Mouse (Mus musculus): Measurements from ENCODE around the gene Ociad1. TPM values are rescaled to one million over a fixed set of nuclear protein-coding genes. Genes with fewer than 3 reads are reported as not detected.
A peak's percentile ranks its signal among the peaks of the same experiment; 100 is the strongest.
"Not testable (repeated sequence)": the region's sequence is repeated elsewhere in the genome, so short reads cannot be mapped to it uniquely, and the experiment has no call there.

Gene Ociad1
- polyA plus RNA-seq, 1 experiment from 2014 or later, result 207 TPM

DNA sequence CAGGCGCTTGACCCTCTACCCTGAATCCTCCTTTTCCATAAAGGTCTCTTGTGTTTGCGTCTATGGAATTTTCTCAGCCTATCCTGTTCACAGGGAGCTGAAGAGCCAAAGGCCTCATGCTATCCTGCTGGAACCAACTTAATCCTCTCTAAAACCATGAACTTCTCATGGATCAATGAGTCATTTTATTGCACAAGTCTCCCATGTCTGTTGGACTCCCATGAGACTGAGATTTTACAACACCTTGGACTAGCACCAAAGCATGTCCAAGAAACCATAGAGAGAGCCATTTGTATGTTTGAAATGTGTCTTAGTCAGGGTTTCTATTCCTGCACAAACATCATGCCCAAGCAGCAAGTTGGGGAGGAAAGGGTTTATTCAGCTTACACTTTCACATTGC, 22.1 kb downstream of the Ociad1 start:
- Histone ChIP-seq H3K4me2 (ENCODE audit: low read length) (no peak overlapping the region), H3K36me3 (ENCODE audit: control insufficient read depth, insufficient read depth, low read length) (peaks cover 70% of the 10 kb centered on the region), H3K27me3 (ENCODE audit: control insufficient read depth, insufficient read depth, low read length) (no peaks in the 10 kb centered on the region), H3K4me1 (ENCODE audit: control insufficient read depth, insufficient read depth, low read length) (no peaks in the 10 kb centered on the region), H3K9ac (replicated peaks; ENCODE audit: low read length) (no peak overlapping the region), H3K4me3 (replicated peaks; ENCODE audit: low read depth, low read length) (no peak overlapping the region), H3K27ac (replicated peaks; ENCODE audit: low read depth, low read length) (no peak overlapping the region), H3K9me3 (ENCODE audit: control insufficient read depth, low read length) (no peaks in the 10 kb centered on the region)
- WGBS, result 96% methylated on average over 2 of the region's 2 CpGs
- ATAC-seq (ENCODE audit: low FRiP score, low TSS enrichment) (no peak), DNase-seq (no peak)

DNA sequence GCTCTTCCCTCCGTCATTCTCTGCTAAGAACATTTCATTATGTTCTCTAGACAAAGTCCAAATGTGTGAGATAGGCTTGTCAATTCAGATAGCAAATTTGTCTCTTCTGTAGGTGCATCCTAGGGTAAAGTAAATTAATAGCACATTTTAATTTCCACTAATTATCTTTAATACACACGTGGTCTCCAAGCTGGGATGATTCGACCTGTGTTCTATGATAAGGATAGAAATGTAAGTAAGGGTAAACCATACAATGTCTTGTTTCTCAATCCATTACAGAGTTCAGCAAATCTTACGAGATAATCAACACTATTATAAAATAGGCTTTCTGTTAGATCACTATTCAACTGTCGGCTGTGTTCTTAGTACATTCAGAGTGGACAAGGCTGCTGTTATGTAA, 26.7 kb downstream of the Ociad1 start:
- H3K27ac ChIP-seq (replicated peaks; ENCODE audit: low read depth, low read length), result no peak overlapping the region
- no peaks in the 10 kb centered on the region for H3K27me3 ChIP-seq (ENCODE audit: control insufficient read depth, insufficient read depth, low read length)
- DNase-seq (no peak), ATAC-seq (ENCODE audit: low FRiP score, low TSS enrichment) (no peak)
- H3K4me1 ChIP-seq (ENCODE audit: control insufficient read depth, insufficient read depth, low read length), result no peaks in the 10 kb centered on the region
- H3K4me2 ChIP-seq (ENCODE audit: low read length), result no peak overlapping the region
- no peak overlapping the region for H3K9ac ChIP-seq (replicated peaks; ENCODE audit: low read length)
- peaks cover 33% of the 10 kb centered on the region for H3K36me3 ChIP-seq (ENCODE audit: control insufficient read depth, insufficient read depth, low read length)
- WGBS, result 92% methylated on average over 5 of the region's 5 CpGs
- no peak overlapping the region for H3K4me3 ChIP-seq (replicated peaks; ENCODE audit: low read depth, low read length)
- no peaks in the 10 kb centered on the region for H3K9me3 ChIP-seq (ENCODE audit: control insufficient read depth, low read length)

DNA sequence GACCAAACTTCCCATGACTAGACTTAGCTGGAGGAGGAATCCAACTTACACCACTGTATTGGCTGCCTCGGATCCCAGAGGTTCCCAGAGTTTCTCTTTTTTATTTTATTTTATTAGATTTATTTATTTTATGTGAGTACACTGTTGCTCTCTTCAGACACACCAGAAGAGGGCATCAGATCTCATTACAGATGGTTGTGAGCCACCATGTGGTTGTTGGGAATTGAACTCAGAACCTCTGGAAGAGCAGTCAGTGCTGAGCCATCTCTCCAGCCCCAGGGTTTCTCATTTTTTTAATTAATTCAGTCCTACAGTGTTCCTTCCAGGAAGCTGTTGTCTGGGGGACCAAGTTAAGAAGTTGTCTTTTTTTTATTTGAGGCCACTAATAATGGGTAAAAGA, 30.1 kb downstream of the Ociad1 start:
- WGBS, result 98% methylated on average over 1 of the region's 1 CpGs
- not testable (repeated sequence) for H3K27me3 ChIP-seq (ENCODE audit: control insufficient read depth, insufficient read depth, low read length); H3K9me3 ChIP-seq (ENCODE audit: control insufficient read depth, low read length); H3K36me3 ChIP-seq (ENCODE audit: control insufficient read depth, insufficient read depth, low read length); ATAC-seq (ENCODE audit: low FRiP score, low TSS enrichment); H3K27ac ChIP-seq (replicated peaks; ENCODE audit: low read depth, low read length); H3K4me1 ChIP-seq (ENCODE audit: control insufficient read depth, insufficient read depth, low read length); DNase-seq; H3K4me2 ChIP-seq (ENCODE audit: low read length); H3K4me3 ChIP-seq (replicated peaks; ENCODE audit: low read depth, low read length); H3K9ac ChIP-seq (replicated peaks; ENCODE audit: low read length)

DNA sequence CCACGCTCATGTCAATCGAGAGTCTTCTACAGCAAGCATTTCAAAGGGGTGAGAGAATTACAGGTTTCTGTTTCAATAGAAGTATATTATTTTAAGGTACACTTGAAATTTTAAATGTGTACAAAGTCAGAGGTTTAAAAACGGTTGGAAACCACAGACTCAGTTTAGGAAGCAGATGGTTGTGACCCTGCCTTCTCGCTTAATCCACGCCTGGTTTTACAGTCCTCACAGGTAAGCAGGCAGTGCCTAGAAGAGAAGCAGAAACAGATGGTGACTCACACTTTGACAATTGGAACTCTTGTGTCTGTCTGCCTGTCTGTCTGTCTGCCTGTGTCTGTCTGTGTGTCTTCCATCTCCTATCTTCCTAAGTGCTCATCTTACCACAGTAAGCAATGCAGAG, 31.0 kb downstream of the Ociad1 start:
- no peak overlapping the region for H3K9ac ChIP-seq (replicated peaks; ENCODE audit: low read length)
- DNase-seq (no peak), ATAC-seq (ENCODE audit: low FRiP score, low TSS enrichment) (no peak)
- peaks cover 8% of the 10 kb centered on the region; the same call in 1 of the 2 replicates for H3K36me3 ChIP-seq (ENCODE audit: control insufficient read depth, insufficient read depth, low read length)
- H3K27ac ChIP-seq (replicated peaks; ENCODE audit: low read depth, low read length), result no peak overlapping the region
- no peak overlapping the region for H3K4me2 ChIP-seq (ENCODE audit: low read length)
- no peak overlapping the region for H3K4me3 ChIP-seq (replicated peaks; ENCODE audit: low read depth, low read length)
- WGBS, result 94% methylated on average over 5 of the region's 5 CpGs
- no peaks in the 10 kb centered on the region for H3K27me3 ChIP-seq (ENCODE audit: control insufficient read depth, insufficient read depth, low read length)
- H3K4me1 ChIP-seq (ENCODE audit: control insufficient read depth, insufficient read depth, low read length), result no peaks in the 10 kb centered on the region
- no peaks in the 10 kb centered on the region for H3K9me3 ChIP-seq (ENCODE audit: control insufficient read depth, low read length)

DNA sequence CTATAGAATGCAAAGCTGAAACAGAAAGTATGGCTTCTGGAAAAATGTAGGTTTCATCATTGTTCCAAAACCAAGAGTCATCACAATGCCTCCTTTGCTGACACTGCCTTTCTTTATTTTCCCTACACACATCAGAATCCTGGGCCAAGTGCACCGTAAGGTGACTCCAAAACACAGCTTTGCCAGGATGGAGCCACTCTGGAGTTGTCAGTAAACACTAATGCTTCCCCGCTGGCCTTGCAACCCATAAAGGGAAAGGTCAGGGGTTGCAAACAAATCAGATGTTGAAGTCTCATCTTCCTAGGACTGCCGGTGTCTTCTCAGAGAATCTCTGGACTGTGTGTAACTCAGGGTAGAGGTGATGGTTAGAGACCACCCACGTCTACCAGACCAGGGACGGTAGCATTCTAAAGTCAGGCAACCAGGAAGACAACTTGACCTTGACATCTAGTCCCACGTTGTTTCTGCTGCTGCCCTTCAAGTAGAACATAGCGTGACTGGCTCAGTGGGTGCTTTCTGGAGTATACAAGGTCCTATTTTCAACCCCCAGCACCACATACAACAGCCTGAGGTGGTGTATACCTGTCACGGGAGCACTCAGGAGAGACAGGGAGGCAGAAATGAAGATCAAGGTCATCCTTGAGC, 32.1 kb downstream of the Ociad1 start:
- no peak for ATAC-seq (ENCODE audit: low FRiP score, low TSS enrichment)
- no peak overlapping the region for H3K27ac ChIP-seq (replicated peaks; ENCODE audit: low read depth, low read length)

DNA sequence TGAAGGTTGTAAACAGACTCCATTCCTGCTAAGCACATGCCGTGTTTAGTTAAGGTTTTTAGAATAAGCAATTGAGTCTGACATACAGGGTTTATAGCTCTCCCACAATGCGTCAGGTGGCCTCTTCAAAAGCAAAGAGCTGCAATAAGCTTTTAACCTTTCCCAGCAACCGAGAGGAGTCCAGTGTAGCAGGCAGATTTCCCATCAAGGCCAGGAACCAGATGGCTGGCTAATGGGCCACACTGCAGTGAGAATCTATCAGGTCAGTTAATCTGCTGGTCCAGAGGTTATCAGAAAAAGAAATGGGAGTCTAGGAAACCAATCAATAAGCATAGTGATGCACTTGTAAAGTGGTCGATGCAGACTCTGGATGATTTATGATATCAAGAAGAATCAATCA, 38.4 kb downstream of the Ociad1 start:
- H3K4me3 ChIP-seq (replicated peaks; ENCODE audit: low read depth, low read length), result no peak overlapping the region
- no peaks in the 10 kb centered on the region for H3K4me1 ChIP-seq (ENCODE audit: control insufficient read depth, insufficient read depth, low read length)
- WGBS, result 60% methylated on average over 4 of the region's 4 CpGs
- H3K9ac ChIP-seq (replicated peaks; ENCODE audit: low read length), result no peak overlapping the region
- no peaks in the 10 kb centered on the region for H3K36me3 ChIP-seq (ENCODE audit: control insufficient read depth, insufficient read depth, low read length)
- DNase-seq (no peak), ATAC-seq (ENCODE audit: low FRiP score, low TSS enrichment) (no peak)
- H3K9me3 ChIP-seq (ENCODE audit: control insufficient read depth, low read length), result no peaks in the 10 kb centered on the region
- H3K27me3 ChIP-seq (ENCODE audit: control insufficient read depth, insufficient read depth, low read length), result no peaks in the 10 kb centered on the region
- H3K27ac ChIP-seq (replicated peaks; ENCODE audit: low read depth, low read length), result no peak overlapping the region
- H3K4me2 ChIP-seq (ENCODE audit: low read length), result no peak overlapping the region

More for the DNA sequence above, 32.1 kb downstream of the Ociad1 start:
- Histone ChIP-seq H3K9me3 (ENCODE audit: control insufficient read depth, low read length) (no peaks in the 10 kb centered on the region), H3K27me3 (ENCODE audit: control insufficient read depth, insufficient read depth, low read length) (no peaks in the 10 kb centered on the region), H3K4me3 (replicated peaks; ENCODE audit: low read depth, low read length) (no peak overlapping the region), H3K4me1 (ENCODE audit: control insufficient read depth, insufficient read depth, low read length) (no peaks in the 10 kb centered on the region), H3K36me3 (ENCODE audit: control insufficient read depth, insufficient read depth, low read length) (peaks cover 8% of the 10 kb centered on the region; the same call in 1 of the 2 replicates), H3K9ac (replicated peaks; ENCODE audit: low read length) (no peak overlapping the region), H3K4me2 (ENCODE audit: low read length) (no peak overlapping the region)
- DNase-seq, result no peak
- WGBS, result 89% methylated on average over 8 of the region's 8 CpGs

DNA sequence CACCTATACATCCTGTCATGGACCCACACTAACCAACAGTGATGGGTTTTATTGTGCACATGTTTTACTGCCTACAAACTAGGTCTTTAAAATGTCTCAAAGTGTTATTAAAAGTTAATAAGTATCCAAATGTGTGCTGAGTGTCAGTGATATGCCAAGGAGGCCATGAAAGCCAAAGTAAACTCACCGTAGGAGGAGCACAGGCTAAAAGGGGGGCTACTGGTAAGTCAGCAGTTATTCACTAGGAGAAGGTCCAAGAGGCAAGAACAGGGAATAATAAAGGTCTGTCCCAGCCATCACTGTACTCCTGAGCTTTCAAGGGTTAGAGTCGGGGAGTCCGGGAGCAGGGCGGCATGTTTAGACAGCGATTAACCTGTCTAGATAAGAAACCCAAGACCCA, 43.9 kb downstream of the Ociad1 start:
- H3K9ac ChIP-seq (replicated peaks; ENCODE audit: low read length), result no peak overlapping the region
- no peak overlapping the region for H3K4me3 ChIP-seq (replicated peaks; ENCODE audit: low read depth, low read length)
- H3K27ac ChIP-seq (replicated peaks; ENCODE audit: low read depth, low read length), result no peak overlapping the region
- H3K9me3 ChIP-seq (ENCODE audit: control insufficient read depth, low read length), result no peaks in the 10 kb centered on the region
- H3K4me1 ChIP-seq (ENCODE audit: control insufficient read depth, insufficient read depth, low read length), result no peaks in the 10 kb centered on the region; the same call in 1 of the 2 replicates
- ATAC-seq (ENCODE audit: low FRiP score, low TSS enrichment) (no peak), DNase-seq (no peak)
- no peak overlapping the region for H3K4me2 ChIP-seq (ENCODE audit: low read length)
- no peaks in the 10 kb centered on the region for H3K36me3 ChIP-seq (ENCODE audit: control insufficient read depth, insufficient read depth, low read length)
- WGBS, result 88% methylated on average over 5 of the region's 5 CpGs
- H3K27me3 ChIP-seq (ENCODE audit: control insufficient read depth, insufficient read depth, low read length), result no peaks in the 10 kb centered on the region

DNA sequence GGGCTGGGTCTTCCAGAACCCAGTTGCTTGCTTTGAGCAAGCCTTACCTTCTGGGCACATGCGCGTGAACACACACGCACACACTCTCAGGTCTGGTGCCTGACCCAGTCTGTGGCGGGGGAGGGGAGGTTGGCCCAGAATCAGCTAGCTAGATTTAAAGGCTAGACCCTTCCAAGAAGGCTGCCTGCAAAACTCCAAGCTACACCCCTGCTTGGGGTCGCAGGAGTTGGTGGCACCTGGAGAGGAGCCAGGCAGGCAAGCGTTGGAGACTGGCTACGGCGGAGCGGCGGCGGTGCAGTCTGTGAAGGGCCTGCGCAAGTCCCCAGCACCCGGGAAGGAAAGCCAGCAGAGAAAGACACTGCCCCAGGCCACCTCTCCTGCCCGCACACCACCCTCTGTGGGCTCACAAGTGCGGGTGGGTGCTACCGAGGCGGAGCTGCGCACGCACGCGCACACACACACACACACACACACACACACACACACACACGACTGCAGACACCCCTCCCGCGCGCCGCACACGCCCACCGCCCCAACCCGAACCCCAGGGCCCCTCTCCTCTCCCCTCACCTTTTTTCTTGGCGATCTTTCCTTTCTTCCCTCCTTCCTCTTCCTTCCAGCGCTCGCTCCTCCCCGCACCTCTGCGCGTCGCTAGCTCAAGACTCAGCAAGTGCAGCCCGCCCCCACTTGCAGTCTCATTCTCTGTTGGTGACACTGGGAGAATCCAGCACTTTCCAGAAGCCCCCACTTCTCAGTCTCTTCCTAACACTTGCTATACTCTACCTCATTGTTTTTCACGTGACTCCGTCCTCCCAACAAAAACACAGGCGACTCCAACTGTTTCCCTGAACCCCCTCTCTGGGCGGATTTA, 45.6 kb downstream of the Ociad1 start:
- WGBS, result 1% methylated on average over 41 of the region's 41 CpGs
- Histone ChIP-seq H3K9me3 (ENCODE audit: control insufficient read depth, low read length) (no peaks in the 10 kb centered on the region), H3K36me3 (ENCODE audit: control insufficient read depth, insufficient read depth, low read length) (no peaks in the 10 kb centered on the region)

DNA sequence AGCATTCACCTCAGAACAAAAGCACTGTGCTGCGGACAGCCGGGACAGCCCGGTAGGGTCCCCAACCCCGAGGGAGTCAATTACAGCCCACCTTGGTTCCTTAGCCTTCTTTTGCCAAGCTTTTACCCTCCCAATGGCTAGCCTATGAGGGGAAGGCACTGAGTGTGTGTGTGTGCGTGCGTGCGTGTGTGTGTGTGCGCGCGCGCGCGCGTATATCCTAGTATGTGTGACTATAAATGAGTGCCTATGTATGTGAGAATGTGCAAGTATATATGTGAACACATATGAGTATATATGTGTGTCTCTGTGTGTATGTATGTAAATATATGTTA, 46.2 kb downstream of the Ociad1 start:
- ATAC-seq (ENCODE audit: low FRiP score, low TSS enrichment), result peak; percentile 53
- Histone ChIP-seq H3K4me2 (ENCODE audit: low read length) (peak overlapping the region; percentile 69), H3K9me3 (ENCODE audit: control insufficient read depth, low read length) (no peaks in the 10 kb centered on the region), H3K9ac (replicated peaks; ENCODE audit: low read length) (peak overlapping the region; percentile 67), H3K36me3 (ENCODE audit: control insufficient read depth, insufficient read depth, low read length) (no peaks in the 10 kb centered on the region), H3K4me3 (replicated peaks; ENCODE audit: low read depth, low read length) (peak overlapping the region; percentile 53), H3K27me3 (ENCODE audit: control insufficient read depth, insufficient read depth, low read length) (no peaks in the 10 kb centered on the region), H3K4me1 (ENCODE audit: control insufficient read depth, insufficient read depth, low read length) (no peaks in the 10 kb centered on the region; the same call in 1 of the 2 replicates), H3K27ac (replicated peaks; ENCODE audit: low read depth, low read length) (peak overlapping the region; percentile 80)
- DNase-seq, result peak; percentile 66
- WGBS, result 42% methylated on average over 14 of the region's 14 CpGs

More for the DNA sequence above, 45.6 kb downstream of the Ociad1 start:
- H3K4me2 ChIP-seq (ENCODE audit: low read length), result peak overlapping the region; percentile 69
- peak overlapping the region; percentile 53 for H3K4me3 ChIP-seq (replicated peaks; ENCODE audit: low read depth, low read length)
- no peaks in the 10 kb centered on the region for H3K27me3 ChIP-seq (ENCODE audit: control insufficient read depth, insufficient read depth, low read length)
- ATAC-seq (ENCODE audit: low FRiP score, low TSS enrichment) (peak; percentile 72), DNase-seq (peak; percentile 75)
- peak overlapping the region; percentile 67 for H3K9ac ChIP-seq (replicated peaks; ENCODE audit: low read length)
- peak overlapping the region; percentile 80 for H3K27ac ChIP-seq (replicated peaks; ENCODE audit: low read depth, low read length)
- H3K4me1 ChIP-seq (ENCODE audit: control insufficient read depth, insufficient read depth, low read length), result no peaks in the 10 kb centered on the region; the same call in 1 of the 2 replicates
